8 mouse cellular contexts compared by ENCODE assay signal in the genomic region with DNA sequence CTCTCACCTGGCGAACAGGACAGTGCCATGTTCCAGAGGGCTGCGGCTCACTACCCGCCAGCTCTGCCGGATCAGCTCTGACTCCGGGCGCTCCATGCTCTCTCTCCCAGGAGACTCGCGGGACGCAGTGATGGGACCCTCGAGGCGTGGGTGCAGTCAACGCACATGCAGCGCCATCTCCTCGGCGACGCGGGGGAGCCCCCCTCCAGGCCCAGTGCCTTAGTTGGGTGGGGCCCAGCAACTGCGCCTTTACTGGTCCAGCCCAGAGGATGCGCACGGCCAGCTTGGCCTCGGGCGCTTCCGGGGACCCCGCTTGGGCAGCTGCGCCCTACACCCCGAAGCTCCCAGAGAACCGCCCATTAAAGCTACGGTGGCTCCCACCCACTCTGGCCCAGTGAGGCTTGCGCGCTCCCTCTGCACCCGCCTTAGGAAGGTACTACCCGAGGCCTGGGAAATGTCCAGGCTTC. TPM values are rescaled to one million over a fixed set of nuclear protein-coding genes. Genes with fewer than 3 reads are reported as not detected.
DNase-seq lines count a peak whose midpoint lies in the region; ATAC-seq and TF ChIP-seq lines count a peak whose summit lies in the region.

A gene (minus strand): TSS at position 375 of the 467 bp plus-strand sequence.

- H3K9ac ChIP-seq in ES-E14 (ENCODE audit: insufficient read depth, low read depth, low read length, poor library complexity, severe bottlenecking): peak within 1 kb of the TSS; percentile 40; the same call in 1 of the 2 replicates
- peak within 1 kb of the TSS; percentile 63 for H3K9ac ChIP-seq in hindbrain, embryonic 13.5 days

- 5% methylated on average over 32 of the region's 32 CpGs for WGBS in heart, embryonic 10.5 days
- 3% methylated on average over 32 of the region's 32 CpGs for WGBS in hindbrain, embryonic 13.5 days
- WGBS in midbrain, embryonic 10.5 days: 4% methylated on average over 32 of the region's 32 CpGs

- peak within 1 kb of the TSS; percentile 56 for H3K4me3 ChIP-seq in heart, embryonic 10.5 days
- H3K4me3 ChIP-seq in ES-E14 (ENCODE audit: insufficient read depth in 1 of 2, low read depth in 1 of 2, low read length in 2 of 2, poor library complexity in 1 of 2, severe bottlenecking in 1 of 2): peak within 1 kb of the TSS; percentile 67 to 69
- H3K4me3 ChIP-seq in hindbrain, embryonic 13.5 days: peak within 1 kb of the TSS; percentile 40
- H3K4me3 ChIP-seq in midbrain, embryonic 10.5 days: peak within 1 kb of the TSS; percentile 49

- no peak within 1 kb of the TSS for H3K27ac ChIP-seq in heart, embryonic 10.5 days
- H3K27ac ChIP-seq in ES-E14 (ENCODE audit: insufficient read depth, low read depth, low read length, poor library complexity, severe bottlenecking): no peak within 1 kb of the TSS
- H3K27ac ChIP-seq in hindbrain, embryonic 13.5 days: no peak within 1 kb of the TSS
- H3K27ac ChIP-seq in midbrain, embryonic 10.5 days (replicated peaks): no peak within 1 kb of the TSS; the same call in 1 of the 2 replicates

- peaks cover 73% of the 10 kb centered on the region for H3K27me3 ChIP-seq in heart, embryonic 10.5 days (ENCODE audit: insufficient read depth, poor library complexity, severe bottlenecking)
- peaks cover 42% of the 10 kb centered on the region for H3K27me3 ChIP-seq in hindbrain, embryonic 13.5 days
- peaks cover 45% of the 10 kb centered on the region for H3K27me3 ChIP-seq in midbrain, embryonic 10.5 days (ENCODE audit: low read depth, poor library complexity, severe bottlenecking)

- peak; percentile 39; the same call in 1 of the 2 replicates for ATAC-seq in hindbrain, embryonic 13.5 days (ENCODE audit: low FRiP score)
- no peak for ATAC-seq in monocyte, adult 5-6 weeks (replicated peaks; ENCODE audit: insufficient number of reproducible peaks, low FRiP score, low TSS enrichment, poor library complexity, severe bottlenecking)

- H3K9me3 ChIP-seq in heart, embryonic 10.5 days: no peaks in the 10 kb centered on the region
- H3K9me3 ChIP-seq in ES-E14 (ENCODE audit: control insufficient read depth, insufficient read depth, low read depth, low read length): no peaks in the 10 kb centered on the region
- no peaks in the 10 kb centered on the region for H3K9me3 ChIP-seq in hindbrain, embryonic 13.5 days
- no peaks in the 10 kb centered on the region for H3K9me3 ChIP-seq in midbrain, embryonic 10.5 days (replicated peaks)

- in situ Hi-C loops in ES-E14 (cut with MboI; ENCODE audit: low sequenced_read_pairs in 2 of 2, unreplicated experiment in 2 of 2): no loop called here

- intact Hi-C loops in heart, postnatal 14 days (cut with DNase I): no loop called here

- H3K36me3 ChIP-seq in heart, embryonic 10.5 days: no peaks in the 10 kb centered on the region
- no peaks in the 10 kb centered on the region for H3K36me3 ChIP-seq in ES-E14 (ENCODE audit: control insufficient read depth, insufficient read depth, low read length, poor library complexity, severe bottlenecking)
- no peaks in the 10 kb centered on the region for H3K36me3 ChIP-seq in hindbrain, embryonic 13.5 days
- no peaks in the 10 kb centered on the region for H3K36me3 ChIP-seq in midbrain, embryonic 10.5 days

- peaks cover 15% of the 10 kb centered on the region for H3K4me1 ChIP-seq in heart, embryonic 10.5 days
- H3K4me1 ChIP-seq in ES-E14 (ENCODE audit: control insufficient read depth in 2 of 2, insufficient read depth in 2 of 2, low read length in 2 of 2, poor library complexity in 1 of 2): peaks cover 0 to 2% of the 10 kb centered on the region in 2 experiments; a peak in 1 of 4 replicates
- H3K4me1 ChIP-seq in hindbrain, embryonic 13.5 days (replicated peaks): peaks cover 11% of the 10 kb centered on the region
- peaks cover 13% of the 10 kb centered on the region for H3K4me1 ChIP-seq in midbrain, embryonic 10.5 days

- H3K4me2 ChIP-seq in hindbrain, embryonic 13.5 days: peak within 1 kb of the TSS; percentile 68

- no peak for DNase-seq in heart, embryonic 10.5 days (ENCODE audit: low spot score)
- no peak for DNase-seq in heart, postnatal 14 days
- DNase-seq in ES-E14 (ENCODE audit: low read depth, low spot score): no peak
- peak; percentile 15 for DNase-seq in midbrain, embryonic 10.5 days (ENCODE audit: low spot score)
- DNase-seq in gastrocnemius, postnatal 10 days: no peak
- DNase-seq in urinary bladder, postnatal 14 days (ENCODE audit: low spot score): no peak

TF ChIP-seq in ES-E14, 5 proteins besides CTCF, POLR2A, EP300 and RAD21:
- TF ChIP-seq CHD2 (IDR thresholded peaks at IDR 0.05; ENCODE audit: low read depth, low read length) (no peak), ZNF384 (IDR thresholded peaks at IDR 0.05; ENCODE audit: low read depth, low read length) (no peak), ZC3H11A (IDR thresholded peaks at IDR 0.05; ENCODE audit: borderline replicate concordance, low read depth, low read length) (no peak)
TF ChIP-seq in ES-E14: peak in this region for 0.

RNA-seq across cellular contexts. Expression of the gene that starts here (rescaled TPM):
- 0.11 and 0.29 TPM in 2 replicates for polyA plus RNA-seq in heart, embryonic 10.5 days (2016; fragmentation: Nextera tagmentation; extraction: Ambion mirVana)
- total RNA-seq in heart, postnatal 14 days (2021): not detected
- total RNA-seq in ES-E14 (2012; rRNA removed): 1.2 and 1.8 TPM in 2 replicates
- 0.94 and 1.2 TPM in 2 replicates for polyA plus RNA-seq in hindbrain, embryonic 13.5 days (2015; fragmentation: Nextera tagmentation; extraction: Ambion mirVana)
- 0.32 and 0.62 TPM in 2 replicates for polyA plus RNA-seq in midbrain, embryonic 10.5 days (2016; fragmentation: Nextera tagmentation; extraction: Ambion mirVana)
- not detected in 3 replicates for total RNA-seq in monocyte, adult 5-6 weeks (2017)
- under 1 TPM in 1 of 2 experiments, not detected in 1; 0.28 TPM for total RNA-seq in gastrocnemius, postnatal 10 days (2021)

Comparison
In these comparisons a context has a peak if more than half of its experiments do, and no peak if none do; other contexts are left out.
1. Peak in DNase-seq and H3K4me3 ChIP-seq in midbrain, embryonic 10.5 days; RNA of the gene not detected or under 1 TPM.